Mouse (Mus musculus): ENCODE data around the gene Pygl.
A peak's percentile ranks its signal among the peaks of the same experiment; 100 is the strongest.

Gene Pygl

GRCm38 (mm10) chr12:70231294-70231693, at the start of gene Pygl:
Gene Pygl, minus strand, starts transcription at chr12:70231488.
- no peak for DNase-seq (ENCODE audit: low spot score in 2 of 2)

DNA sequence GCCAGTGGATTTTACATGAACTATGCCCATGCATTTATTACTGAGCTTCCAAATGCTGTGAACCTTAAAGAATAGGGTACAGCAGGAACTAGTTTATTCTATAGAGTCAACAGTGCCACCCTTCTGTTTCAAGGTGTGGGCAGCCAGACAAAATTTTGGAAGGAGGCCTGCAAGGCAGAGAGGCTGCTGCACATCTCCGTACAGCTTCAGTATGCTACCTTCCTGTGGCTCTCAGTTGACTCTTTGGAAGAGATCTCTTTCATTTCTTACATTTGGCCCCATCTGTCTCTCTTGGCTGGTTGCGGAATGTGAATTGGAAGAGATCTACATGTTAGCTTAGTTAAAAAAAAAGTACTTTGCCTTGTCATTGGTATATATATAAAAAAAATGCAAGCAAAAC, 49.6 kb upstream of the Pygl start:
- DNase-seq (ENCODE audit: low spot score in 2 of 2): no peak

GRCm38 (mm10) chr12:70280381-70280780, 49.1 kb upstream of the Pygl start:
- DNase-seq (ENCODE audit: low spot score in 2 of 2): no peak

DNA sequence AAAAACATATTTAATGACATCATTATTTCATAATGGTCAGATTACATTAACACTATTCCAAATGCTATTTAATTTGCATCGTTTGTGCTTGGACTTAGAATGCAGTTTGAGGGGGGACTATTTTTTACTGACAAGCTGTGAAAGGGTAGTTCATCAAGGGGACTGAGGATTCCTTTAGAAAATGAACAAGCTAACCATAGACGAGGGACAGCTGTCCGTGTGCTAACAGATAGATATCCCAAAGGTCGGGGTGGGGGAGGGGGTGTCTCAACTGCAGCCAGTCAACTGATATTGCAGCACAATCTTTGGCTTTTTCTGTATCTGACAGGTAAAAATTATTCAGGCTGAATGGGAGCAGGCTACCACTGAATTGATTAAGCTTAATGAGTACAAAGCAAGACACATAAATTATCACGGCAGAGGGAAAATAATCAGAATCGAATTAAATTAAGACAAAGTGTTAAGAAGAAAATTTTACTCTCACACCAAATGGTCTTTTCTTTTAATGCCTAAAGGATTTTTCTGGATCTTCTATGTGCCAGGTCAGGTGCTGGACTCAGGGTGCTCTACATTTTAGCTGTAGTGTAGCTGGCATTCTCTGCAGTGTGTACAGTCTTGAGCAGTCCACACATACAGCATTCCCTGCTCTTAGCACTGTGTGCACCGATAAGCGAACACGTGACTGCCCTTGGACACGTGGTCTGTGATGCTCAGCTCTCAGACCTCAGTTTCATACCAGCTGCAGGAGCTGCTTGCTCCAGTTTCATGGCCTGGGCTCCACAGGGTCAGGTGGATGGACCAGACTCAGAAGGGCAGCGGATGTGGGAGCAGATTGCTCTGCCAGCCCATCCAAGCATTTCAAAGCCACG, 46.0 kb upstream of the Pygl start:
- DNase-seq (ENCODE audit: low spot score in 2 of 2): no peak

GRCm38 (mm10) chr12:70269724-70270123, 38.4 kb upstream of the Pygl start:
- no peak for DNase-seq (ENCODE audit: low spot score in 2 of 2)

GRCm38 (mm10) chr12:70267314-70267713, 36.0 kb upstream of the Pygl start:
- DNase-seq (ENCODE audit: low spot score in 2 of 2): no peak

- no peak for DNase-seq (ENCODE audit: low spot score in 2 of 2)
Measured at GRCm38 (mm10) chr12:70266494-70266931, 35.2 kb upstream of the Pygl start.

DNA sequence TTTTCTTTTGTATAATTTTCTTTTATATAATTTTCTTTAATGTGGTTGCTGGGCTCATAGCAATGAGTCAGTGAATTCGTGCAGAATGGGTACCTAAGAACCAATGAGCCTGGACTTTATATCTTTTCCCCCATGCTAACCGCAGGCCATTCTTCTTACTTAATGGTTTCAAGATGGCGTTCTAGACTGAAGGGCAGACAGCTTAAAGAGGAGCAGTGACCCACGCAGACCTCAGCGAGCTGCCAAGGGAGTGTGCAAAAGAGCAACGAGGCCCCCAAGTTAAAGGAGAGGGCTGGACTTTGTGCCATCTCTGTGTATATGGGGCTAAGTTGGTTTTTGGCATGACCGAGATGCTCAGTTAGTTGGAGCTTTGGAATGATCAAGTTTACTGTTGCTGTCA, 32.4 kb upstream of the Pygl start:
- DNase-seq (ENCODE audit: low spot score in 2 of 2): no peak

DNA sequence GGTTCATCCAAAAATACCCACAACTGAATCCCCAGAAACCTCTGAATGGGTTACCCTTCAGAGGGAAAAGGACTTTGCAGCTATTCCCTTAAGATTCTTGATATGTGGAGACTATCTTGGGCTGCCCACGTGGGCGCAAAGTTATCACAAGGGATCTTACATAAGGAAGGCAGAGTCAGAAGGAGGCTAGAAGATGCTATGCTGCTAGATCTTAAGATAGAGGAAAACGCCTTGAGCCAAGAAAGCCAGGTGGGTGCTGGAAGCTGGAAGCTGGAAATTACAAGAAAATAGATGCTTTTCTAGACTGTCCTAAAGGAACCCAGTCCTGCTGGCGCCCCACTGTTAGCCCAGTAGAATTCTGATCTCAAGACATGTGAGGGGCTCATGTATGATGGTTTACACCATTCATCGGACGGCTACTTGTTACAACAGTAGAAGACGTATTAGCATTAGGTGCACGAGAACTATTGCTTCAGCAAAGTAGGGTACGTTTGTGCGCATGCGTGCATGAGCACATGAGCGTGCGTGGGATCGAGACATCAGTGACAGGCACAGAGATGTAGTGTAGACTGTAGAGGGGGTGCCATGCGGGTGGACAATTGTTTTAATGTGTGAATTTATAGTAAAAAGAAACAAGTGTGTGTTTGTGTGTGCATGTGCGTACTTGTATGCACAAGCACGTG, 31.1 kb upstream of the Pygl start:
- DNase-seq (ENCODE audit: low spot score in 2 of 2): peak in 1 of 2 experiments; percentile 52

DNA sequence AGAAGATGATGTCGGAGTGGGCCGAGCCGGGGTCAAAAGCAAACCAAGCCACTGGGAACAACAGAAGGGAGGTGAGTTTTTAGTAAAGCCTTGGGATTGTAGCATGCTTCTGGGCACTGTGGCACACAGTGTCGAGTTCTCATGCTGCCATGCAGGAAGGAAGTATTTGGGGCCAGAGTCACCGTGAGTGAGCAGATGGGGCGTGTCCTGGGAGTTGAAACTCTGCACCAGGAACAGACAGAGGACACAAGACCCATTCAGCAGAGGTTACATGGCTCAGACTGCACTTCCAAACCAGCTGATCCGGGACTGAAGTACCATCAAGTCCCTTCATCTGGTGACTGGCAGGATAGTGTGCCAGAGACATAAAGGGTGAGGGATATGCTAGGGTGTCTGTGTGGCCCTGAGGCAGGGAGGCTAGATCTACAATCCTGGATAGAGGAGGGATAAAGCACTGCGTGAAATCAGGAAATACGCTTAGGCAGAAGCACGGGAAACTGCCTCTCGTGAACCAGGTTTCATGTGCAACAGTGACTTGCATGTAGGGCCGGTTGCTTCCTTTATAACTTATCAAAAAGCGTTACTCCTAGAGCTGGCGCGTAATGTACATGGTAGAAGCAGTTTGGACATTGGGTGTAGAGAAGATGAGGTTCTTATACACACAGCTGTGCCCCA, 20.1 kb upstream of the Pygl start:
- no peak for DNase-seq (ENCODE audit: low spot score in 2 of 2)

- no peak for DNase-seq (ENCODE audit: low spot score in 2 of 2)
Measured at GRCm38 (mm10) chr12:70249616-70250157, 18.4 kb upstream of the Pygl start.

DNA sequence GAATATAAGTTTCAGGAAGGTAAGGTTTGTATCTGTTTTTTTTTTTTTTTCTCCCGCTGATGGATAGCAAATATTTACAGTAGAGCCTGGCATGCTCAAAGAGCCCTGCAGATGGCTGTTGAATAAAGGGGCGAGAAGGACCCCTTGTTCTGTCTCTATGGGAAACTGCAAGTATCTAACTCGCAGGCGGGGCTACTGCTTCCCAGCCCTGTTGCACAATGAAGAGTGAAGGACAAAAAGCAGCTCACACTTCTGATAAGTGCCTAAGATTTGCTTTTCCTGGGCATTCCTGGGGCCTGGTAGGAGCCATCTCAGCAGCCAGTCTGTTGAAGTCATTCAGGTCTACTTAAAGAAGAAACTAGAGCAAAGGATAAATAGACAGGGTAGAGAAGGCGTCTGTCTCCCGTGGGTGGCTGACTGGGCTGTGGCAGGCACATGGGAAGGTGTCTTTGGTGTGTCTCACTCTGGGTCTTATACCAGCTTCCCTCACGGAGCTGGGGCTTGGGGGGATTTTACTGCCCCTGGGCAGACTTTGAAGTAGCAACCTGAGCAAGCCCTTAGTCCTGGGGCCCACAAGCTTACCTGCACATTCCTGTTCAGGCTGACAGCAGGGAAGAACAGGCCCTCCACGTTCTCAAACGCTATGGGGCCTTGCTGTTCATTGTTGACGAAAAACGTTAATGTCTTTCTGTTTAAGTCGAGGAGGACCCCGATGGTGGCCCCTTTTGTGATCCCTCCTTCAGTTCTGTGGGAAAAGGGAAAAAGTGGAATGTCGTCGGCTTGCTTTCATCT, 16.6 kb upstream of the Pygl start:
- no peak for DNase-seq (ENCODE audit: low spot score in 2 of 2)

DNA sequence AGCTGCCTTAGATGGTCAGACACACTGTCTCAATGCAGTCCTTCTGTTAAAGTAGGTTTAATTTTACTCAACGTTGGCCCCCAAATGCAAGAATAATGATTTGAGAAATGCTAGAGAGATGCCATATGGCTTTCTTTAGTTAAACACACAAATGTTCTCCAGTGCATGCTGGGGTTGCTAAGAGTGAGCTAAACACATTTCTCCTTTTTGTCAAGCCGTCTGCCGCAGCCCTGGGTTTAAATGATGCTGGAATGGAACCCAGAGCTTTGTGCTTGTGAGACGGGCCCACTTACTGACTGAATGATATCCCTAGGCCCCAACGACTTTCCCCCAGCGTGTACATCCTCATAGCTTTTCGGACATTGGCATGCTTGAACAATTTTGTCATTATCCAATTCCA, 11.3 kb upstream of the Pygl start:
- no peak for DNase-seq (ENCODE audit: low spot score in 2 of 2)

DNA sequence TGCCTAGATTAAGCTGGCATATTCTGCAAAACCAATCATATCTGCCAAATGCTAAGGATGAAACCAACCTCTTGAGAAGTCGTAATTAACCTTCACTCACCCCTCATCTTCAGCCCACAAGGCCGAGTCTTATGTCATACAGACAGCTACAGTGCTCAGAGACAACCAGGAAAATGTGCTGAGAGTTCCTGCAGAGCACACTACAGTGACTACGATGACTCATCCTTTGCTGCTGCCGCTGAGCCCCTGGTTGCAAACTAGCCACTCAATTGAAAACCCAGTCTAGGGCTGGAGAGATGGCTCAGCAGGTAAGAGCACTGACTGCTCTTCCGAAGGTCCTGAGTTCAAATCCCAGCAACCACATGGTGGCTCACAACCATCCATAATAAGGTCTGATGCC, 8.5 kb upstream of the Pygl start:
- DNase-seq (ENCODE audit: low spot score in 2 of 2): no peak

DNA sequence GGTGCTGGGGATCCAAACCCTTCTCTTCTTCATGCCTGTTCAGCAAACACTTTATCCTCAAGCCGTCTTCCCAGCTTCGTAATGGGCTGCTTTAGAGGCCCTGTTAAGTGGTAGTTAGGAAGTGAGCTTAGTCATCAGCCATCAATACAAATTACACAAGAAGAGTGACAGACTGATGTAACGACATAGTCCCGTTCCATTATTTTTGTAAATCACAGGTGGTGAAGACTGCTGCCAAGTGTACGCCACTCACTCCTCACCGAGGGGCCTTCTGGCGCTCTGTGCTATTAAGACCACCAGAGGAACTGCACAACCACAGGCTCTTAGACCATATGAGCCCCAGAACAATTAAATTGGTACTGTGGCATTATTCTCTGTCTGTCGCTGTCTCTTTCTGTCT, 7.3 kb upstream of the Pygl start:
- DNase-seq (ENCODE audit: low spot score in 2 of 2): no peak

- DNase-seq (ENCODE audit: low spot score in 2 of 2): peak in 1 of 2 experiments; percentile 70
Measured at GRCm38 (mm10) chr12:70234938-70235484, 3.7 kb upstream of the Pygl start.

- DNase-seq (ENCODE audit: low spot score in 2 of 2): no peak
Measured at GRCm38 (mm10) chr12:70234411-70234810, 3.1 kb upstream of the Pygl start.

DNA sequence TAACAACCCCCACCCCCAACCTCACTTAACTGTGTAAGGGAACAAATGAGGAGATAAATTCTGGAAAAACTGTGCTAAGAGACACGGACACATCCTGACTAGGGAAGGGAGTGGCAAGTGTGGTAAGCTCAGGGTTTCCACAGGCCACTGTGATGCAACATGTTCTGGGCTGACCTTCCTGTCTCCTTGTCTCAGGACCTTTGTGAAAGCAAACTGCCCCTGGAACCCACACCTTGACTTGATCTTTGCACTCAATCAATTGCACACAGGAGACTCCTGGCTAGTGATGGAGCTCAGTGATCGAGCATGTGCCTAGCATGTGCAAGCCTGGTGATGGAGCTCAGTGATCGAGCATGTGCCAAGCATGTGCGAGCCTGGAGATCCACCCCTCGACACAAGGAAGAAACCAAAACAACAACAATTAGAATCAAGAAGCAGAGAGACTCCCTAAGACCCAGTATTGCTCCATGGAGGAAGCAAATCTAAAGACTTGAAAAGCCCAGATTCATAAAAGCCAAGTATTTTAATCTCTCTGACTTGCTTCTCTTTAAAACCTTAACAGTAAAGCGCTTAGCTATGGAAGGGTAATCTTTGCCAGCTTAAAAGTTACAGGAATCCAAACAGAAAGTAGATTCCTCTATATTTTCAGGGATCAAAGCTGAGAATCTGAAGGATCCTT, 2.5 kb upstream of the Pygl start:
- DNase-seq (ENCODE audit: low spot score in 2 of 2): no peak

- DNase-seq (ENCODE audit: low spot score in 2 of 2): no peak
Measured at GRCm38 (mm10) chr12:70232020-70232544, 794 bp upstream of the Pygl start.

DNA sequence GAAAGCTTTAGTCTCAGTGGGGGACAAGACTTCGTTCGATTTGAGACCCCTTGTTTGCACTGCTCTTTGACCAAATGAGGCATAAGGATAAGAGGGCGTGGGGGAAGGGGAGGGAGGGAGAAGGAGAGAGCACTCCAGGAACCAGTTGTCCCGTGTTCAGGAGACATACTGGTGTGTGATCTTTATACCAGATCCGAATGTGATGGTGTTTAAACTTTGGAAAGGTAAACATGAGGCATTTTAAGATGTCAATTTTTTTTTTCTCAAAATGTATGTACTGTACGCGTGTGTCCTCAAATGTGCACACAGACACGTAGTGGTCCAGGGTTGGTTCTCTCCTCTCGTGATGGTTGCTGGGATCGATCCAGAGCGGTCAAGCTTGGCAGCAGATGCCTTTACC, 3.1 kb downstream of the Pygl start:
- no peak for DNase-seq (ENCODE audit: low spot score in 2 of 2)

All from frontal cortex, postnatal 10 days (tissue).